Mouse (Mus musculus): ENCODE data around the gene Ddi2. TPM values are rescaled to one million over a fixed set of nuclear protein-coding genes. Genes with fewer than 3 reads are reported as not detected.

Ddi2 gene
- total RNA-seq (2023): 43.3 to 54.2 TPM (median 45.4 TPM) in 4 replicates

DNA sequence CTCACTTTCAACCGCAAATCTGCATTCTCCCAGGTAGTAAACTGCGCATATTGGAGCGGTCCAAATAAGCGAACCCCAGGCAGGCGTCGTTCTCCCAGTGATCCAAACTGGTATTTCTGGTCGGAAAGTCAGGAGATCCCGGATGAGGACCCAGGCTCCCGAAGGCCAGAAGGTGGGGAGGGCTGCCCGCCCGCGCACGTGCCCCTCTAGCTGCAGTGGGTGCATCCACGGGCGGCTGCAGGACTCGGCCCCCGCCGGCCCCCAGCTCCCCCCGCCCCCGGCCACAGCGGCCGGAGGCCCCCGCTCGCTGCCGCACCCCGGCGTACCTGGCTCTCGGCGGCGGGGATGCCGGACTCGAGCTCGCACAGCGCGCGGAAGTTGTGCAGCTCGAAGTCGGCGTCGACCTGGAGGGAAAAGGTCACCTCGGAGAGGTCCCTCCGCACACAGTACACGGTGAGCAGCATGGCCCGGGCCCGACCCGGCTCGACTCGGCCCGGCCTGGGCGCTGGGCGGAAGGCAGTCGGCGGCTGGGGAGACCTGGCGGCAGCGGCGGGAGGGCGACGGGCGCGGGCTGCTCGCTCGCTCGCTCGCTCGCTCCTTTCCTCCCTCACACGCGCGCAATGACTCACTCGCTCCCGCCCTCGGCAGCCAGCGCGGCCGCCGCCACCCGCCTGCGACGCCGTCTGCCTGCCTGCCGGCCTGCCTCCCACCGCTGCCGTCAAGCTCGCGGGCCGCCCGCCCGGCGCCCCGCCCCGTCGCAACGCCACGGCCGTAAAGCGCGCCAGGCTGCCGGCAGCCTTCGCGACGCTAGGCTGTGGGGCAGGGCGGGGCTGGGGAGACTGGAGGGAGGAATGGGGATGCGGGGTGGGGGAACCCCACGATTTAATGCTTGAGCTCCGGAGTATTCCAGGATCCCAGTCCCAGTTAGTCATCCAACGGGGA, at the start of gene Ddi2:
TSS of gene Ddi2 (minus strand) at position 689 of the 942 bp plus-strand sequence.

DNA sequence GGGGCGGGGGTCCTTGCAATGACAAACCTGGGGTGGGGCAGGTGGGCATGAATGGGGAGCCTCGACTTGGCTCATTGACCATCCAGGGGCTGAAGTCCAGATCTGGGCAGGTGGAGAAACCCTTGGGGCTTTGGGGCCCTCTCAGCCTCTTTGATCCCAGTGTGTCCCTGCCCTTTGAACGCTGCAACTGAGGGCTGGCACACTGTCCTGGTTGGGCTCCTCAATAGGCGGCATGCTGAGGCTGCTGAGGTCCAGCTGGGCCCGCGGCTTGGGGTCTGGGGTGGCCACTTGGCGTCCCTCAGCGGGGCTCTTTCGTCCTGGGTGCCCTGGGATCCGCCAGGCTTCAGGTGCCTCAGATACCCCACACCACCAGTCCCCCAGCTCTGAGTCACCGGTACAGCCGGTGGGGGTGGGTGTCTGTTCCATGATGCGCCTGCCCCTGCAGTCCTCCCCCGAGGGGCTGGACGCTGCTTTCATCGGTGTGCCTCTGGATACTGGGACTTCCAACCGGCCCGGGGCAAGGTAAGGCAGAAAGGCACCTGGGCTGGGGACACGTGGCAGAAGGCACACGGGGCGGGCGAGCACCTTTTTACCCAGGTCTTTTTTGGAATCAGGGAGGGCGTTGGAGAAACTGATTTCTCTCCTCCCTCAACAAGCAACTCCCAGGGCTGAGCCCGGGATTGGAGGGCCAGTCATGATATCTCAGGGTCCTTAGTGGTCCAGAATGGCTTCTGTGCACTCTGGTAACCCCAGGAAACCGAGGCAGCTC, 23.5 kb upstream of the Ddi2 start, which contains the start of gene Agmat:
TSS of gene Agmat (plus strand) at position 95 of the 769 bp plus-strand sequence.

DNA sequence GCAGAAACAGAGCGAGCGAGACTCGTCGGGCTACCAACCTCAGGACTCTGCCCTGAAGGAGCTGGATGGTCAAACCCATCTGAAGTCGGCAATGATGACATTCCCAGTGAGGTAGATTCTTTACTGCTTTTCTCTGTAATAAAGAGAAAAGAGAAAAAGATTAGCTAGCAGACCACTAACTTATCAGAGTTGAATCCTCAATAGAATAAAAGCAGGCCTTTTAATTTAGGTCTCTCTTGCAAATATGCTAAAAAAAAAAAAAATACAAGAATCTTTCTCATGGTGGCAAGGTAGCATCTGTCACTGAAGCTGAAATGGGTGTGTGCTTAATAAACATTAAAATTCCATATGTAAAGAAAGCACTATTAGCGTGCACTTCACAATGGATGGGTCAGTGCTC, 37.7 kb downstream of the Ddi2 start, which contains the start of gene Rsc1a1:
TSS of gene Rsc1a1 (minus strand) at position 101 of the 400 bp plus-strand sequence.

DNA sequence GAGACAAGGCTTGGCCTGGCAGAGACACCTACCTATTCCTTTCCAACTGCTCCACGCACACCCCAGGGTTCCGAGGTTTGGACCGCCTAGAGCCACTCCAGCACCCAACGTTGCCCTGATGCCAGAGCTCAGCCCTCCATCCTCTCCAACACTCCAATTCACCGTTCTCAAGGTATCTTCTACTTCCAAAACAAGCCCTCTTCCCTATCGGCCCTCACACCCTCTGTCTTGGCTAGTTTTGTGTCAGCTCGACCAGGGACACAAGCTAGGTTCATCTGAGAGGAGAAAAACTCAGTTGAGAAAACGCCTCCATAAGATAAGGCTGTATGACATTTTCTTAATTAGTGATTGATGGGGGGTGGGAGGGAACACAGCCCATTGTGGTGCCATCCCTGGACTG, 58.4 kb downstream of the Ddi2 start, which contains the start of gene Plekhm2:
TSS of gene Plekhm2 (minus strand) at position 101 of the 400 bp plus-strand sequence.

Other genes with a start within 250 kb of the Ddi2 start
- gene Spen, start 184.8 kb downstream of the Ddi2 start, total RNA-seq (2023): 46.6 to 59.3 TPM (median 54.1 TPM) in 4 replicates
- not detected in 4 replicates for gene Fblim1, start 117.3 kb downstream of the Ddi2 start, total RNA-seq (2023)
- gene Tmem82, start 104.8 kb downstream of the Ddi2 start, total RNA-seq (2023): not detected in 4 replicates
- 0.21 TPM in 1 of 4 replicates, not detected in the others for gene Slc25a34, start 99.6 kb downstream of the Ddi2 start, total RNA-seq (2023)
- gene Plekhm2, start 58.5 kb downstream of the Ddi2 start, total RNA-seq (2023): 27.7 to 40.7 TPM (median 35.5 TPM) in 4 replicates
- 4.6 to 12.8 TPM (median 7.1 TPM) in 3 of 4 replicates, not detected in the other for gene Rsc1a1, start 37.8 kb downstream of the Ddi2 start, total RNA-seq (2023)
- not detected in 4 replicates for gene Agmat, start 23.3 kb upstream of the Ddi2 start, total RNA-seq (2023)
- 9.8 to 13.5 TPM (median 12.6 TPM) in 4 replicates for gene Dnajc16, start 67.5 kb upstream of the Ddi2 start, total RNA-seq (2023)
- 21.8 to 32.9 TPM (median 25.5 TPM) in 4 replicates for gene Casp9, start 70.2 kb upstream of the Ddi2 start, total RNA-seq (2023)
- 1.1 to 2.0 TPM in 2 of 4 replicates, not detected in the others for gene Cela2a, start 102.7 kb upstream of the Ddi2 start, total RNA-seq (2023)
- not detected in 4 replicates for gene Ctrc, start 122.9 kb upstream of the Ddi2 start, total RNA-seq (2023)
- gene Efhd2, start 151.5 kb upstream of the Ddi2 start, total RNA-seq (2023): 29.9 to 37.0 TPM (median 31.6 TPM) in 4 replicates